Mouse (Mus musculus): Measurements from ENCODE around the gene Lpp.

- no peak for TF ChIP-seq CTCF (IDR thresholded peaks at IDR 0.05; ENCODE audit: low read depth)
- no peak for TF ChIP-seq EP300 (IDR thresholded peaks at IDR 0.05; ENCODE audit: low read depth)
Measured at GRCm38 (mm10) chr16:24897641-24898040, 504.3 kb downstream of the Lpp start.

All from liver, postnatal 0 days (tissue).